Mouse (Mus musculus) cerebellum, adult 2 months (tissue): ENCODE measurements around the gene Vta1.

ENCODE experiments used
- CTCF ChIP-seq: fragments of 200-500 bp; IDR thresholded peaks from 2 replicates; pipeline ENCODE4 v1.5.1; 2011; ENCODE audit warnings: low read depth, mild to moderate bottlenecking, control low read depth, low read length, moderate library complexity, borderline replicate concordance; ENCODE audit not compliant: insufficient read depth
- POLR2A ChIP-seq: fragments of 200-500 bp; IDR thresholded peaks from 2 replicates; pipeline ENCODE4 v1.6.1; 2011; ENCODE audit warnings: low read length, control low read depth, borderline replicate concordance; ENCODE audit not compliant: insufficient read depth

- TF ChIP-seq POLR2A = no peak
- TF ChIP-seq CTCF = no peak
Observed at GRCm38 (mm10) chr10:14607597-14607996, 97.8 kb downstream of the Vta1 start.
